Mouse (Mus musculus) heart, adult 2 months (tissue): ENCODE measurements around the gene Zbtb40. TPM values are rescaled to one million over a fixed set of nuclear protein-coding genes. Genes with fewer than 3 reads are reported as not detected.

Experiments used
- DNase-seq, 2 experiments: peaks; one replicate each; pipeline ENCODE4 v3.0.0; 2021
- H3K27ac ChIP-seq: fragments of 200-600 bp; 2 replicates; pipeline ENCODE4 v1.8.1; 2022
- H3K27me3 ChIP-seq: fragments of 200-500 bp; 2 replicates; pipeline ENCODE4 v1.6.1; 2012; ENCODE audit warnings: mild to moderate bottlenecking, low read length, inconsistent platforms, mixed read lengths; ENCODE audit not compliant: control insufficient read depth, insufficient read depth
- H3K36me3 ChIP-seq: fragments of 200-500 bp; 2 replicates; pipeline ENCODE4 v1.6.1; 2012; ENCODE audit warnings: low read length, inconsistent platforms; ENCODE audit not compliant: control insufficient read depth, insufficient read depth
- H3K4me1 ChIP-seq: fragments of 200-500 bp; 2 replicates; pipeline ENCODE4 v1.6.1; 2011; ENCODE audit warnings: low read length; ENCODE audit not compliant: control insufficient read depth, insufficient read depth
- H3K4me3 ChIP-seq: fragments of 200-600 bp; 2 replicates; pipeline ENCODE4 v1.8.1; 2022
- H3K79me2 ChIP-seq: fragments of 200-500 bp; replicated peaks from 2 replicates; pipeline ENCODE4 v1.6.1; 2012; ENCODE audit warnings: mild to moderate bottlenecking, inconsistent platforms, low read length, moderate library complexity, mixed read lengths; ENCODE audit not compliant: control insufficient read depth, insufficient read depth
- H3K9ac ChIP-seq: fragments of 200-500 bp; 2 replicates; pipeline ENCODE4 v1.6.1; 2012; ENCODE audit warnings: low read depth, mild to moderate bottlenecking, control low read depth, inconsistent platforms, low read length, mixed read lengths
- CTCF ChIP-seq: fragments of 200-600 bp; IDR thresholded peaks from 2 replicates; pipeline ENCODE4 v1.8.1; 2022; ENCODE audit warnings: antibody characterized with exemption, mild to moderate bottlenecking, moderate library complexity
- EP300 ChIP-seq: fragments of 200-500 bp; IDR thresholded peaks from 2 replicates; pipeline ENCODE4 v1.6.1; 2011; ENCODE audit warnings: low read depth, low read length, control low read depth; ENCODE audit not compliant: insufficient read depth
- POLR2A ChIP-seq: fragments of 200-500 bp; IDR thresholded peaks from 2 replicates; pipeline ENCODE4 v1.6.1; 2011; ENCODE audit warnings: mild to moderate bottlenecking, low read depth, low read length, control low read depth; ENCODE audit not compliant: insufficient read depth
- WGBS: fragments of 180-500 bp; shearing (Covaris S2); methylation state at CpG from one replicate; pipeline ENCODE4 v1.1.7; 2018; 5-methylcytosine and 5-hydroxymethylcytosine counted together
- intact Hi-C: fragments of 180-260 bp; cut with DNase I; formaldehyde crosslinking; loops from one replicate; pipeline ENCODE4 v1.15.1; 2025
- polyA plus RNA-seq: library from polyadenylated mRNA; depleted of rRNA; stranded (reverse); fragments of >200 nt; gene quantifications from 2 replicates; pipeline ENCODE4 v1.2.3, GENCODE M21; 2012
- total RNA-seq, 2 experiments: library from RNA; stranded (reverse); gene quantifications; 2 replicates each; pipeline ENCODE4 v1.2.3; 2021

Gene Zbtb40
- total and polyA plus RNA-seq, 3 experiments = 5.6 to 8.0 (median 7.3) TPM

DNA sequence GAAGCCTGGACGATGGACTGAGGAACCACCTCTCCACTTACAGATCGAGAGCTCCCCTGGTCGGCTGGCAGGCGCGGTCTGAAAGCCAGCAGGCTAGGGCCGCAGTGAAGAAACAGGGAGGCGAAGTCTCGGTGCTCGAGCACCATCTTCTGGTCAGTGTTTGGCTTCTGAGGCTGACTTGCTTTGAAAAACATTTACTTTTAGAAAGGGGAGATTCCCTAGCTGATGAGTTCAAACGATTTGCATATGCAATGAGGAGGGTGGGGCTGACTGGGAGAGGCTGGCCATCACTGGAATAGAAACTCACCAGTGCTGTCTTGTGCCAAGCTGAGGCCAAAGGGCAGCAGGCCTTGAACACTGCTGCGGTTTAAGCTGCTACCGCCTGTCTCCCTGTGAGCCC is 67.3 kb downstream of the Zbtb40 start:
- intact Hi-C loops = loop anchor here (5.0 kb wide), 1 partner anchor 74 kb away; no protein-coding TSS in a partner anchor
- H3K79me2 ChIP-seq = no peaks in the 10 kb centered on the region
- no peak overlapping the region for H3K9ac ChIP-seq
- no peaks in the 10 kb centered on the region for H3K36me3 ChIP-seq
- no peaks in the 10 kb centered on the region for H3K4me1 ChIP-seq
- no peaks in the 10 kb centered on the region for H3K27me3 ChIP-seq
- DNase-seq = no peak
- no peak overlapping the region for H3K27ac ChIP-seq
- TF ChIP-seq POLR2A (no peak), CTCF (peak; percentile 55)
- H3K4me3 ChIP-seq = no peak overlapping the region
- 27% methylated on average over 12 of the region's 12 CpGs for WGBS

DNA sequence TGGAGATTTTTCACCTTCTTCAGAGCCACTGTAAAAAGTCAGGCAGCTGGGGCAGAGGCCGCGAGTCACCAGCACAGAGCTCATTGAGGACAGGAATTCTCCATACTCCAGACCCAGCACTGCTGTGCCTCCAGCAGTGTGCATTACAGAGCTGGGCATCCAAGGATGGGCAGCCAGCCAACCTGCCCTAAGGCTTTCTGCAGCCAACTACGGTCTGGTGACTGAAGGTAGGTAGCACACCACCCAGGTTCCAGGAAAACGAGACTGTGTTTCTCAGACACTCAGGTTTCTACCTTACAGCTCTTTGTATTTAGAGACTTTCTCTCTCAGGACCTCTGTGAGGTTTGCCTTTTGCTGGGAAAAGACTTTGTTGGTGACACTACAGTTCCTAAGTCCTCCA is 67.7 kb downstream of the Zbtb40 start:
- 83% methylated on average over 4 of the region's 4 CpGs for WGBS
- intact Hi-C loops = loop anchor here (5.0 kb wide), 1 partner anchor 74 kb away; no protein-coding TSS in a partner anchor
- Histone ChIP-seq H3K27ac (no peak overlapping the region), H3K4me1 (no peaks in the 10 kb centered on the region), H3K4me3 (no peak overlapping the region), H3K79me2 (no peaks in the 10 kb centered on the region), H3K27me3 (no peaks in the 10 kb centered on the region), H3K9ac (no peak overlapping the region), H3K36me3 (no peaks in the 10 kb centered on the region)
- DNase-seq = no peak
- TF ChIP-seq EP300 (no peak), CTCF (no peak), POLR2A (no peak)

DNA sequence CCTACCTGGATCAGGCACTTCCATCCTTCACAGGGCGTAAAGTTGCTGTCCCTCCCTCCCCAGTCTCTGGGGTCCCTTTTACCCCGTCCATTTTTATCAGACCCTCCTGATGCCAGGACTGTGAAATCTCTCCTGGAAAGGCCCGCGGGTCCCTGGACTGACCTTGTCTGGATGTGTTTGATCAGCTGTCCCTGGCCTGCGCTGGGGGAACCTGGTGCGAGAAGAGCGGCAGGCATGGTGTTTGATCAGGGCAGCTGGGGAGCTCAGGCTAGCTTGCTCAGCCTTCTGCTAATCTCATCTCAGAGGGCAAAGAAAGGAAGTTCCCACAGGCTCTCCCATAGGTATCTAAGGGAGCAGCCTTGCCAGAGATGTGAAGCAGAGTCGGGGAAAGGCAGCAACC is 71.4 kb downstream of the Zbtb40 start:
- WGBS = 43% methylated on average over 8 of the region's 8 CpGs
- DNase-seq = no peak
- H3K79me2 ChIP-seq = no peaks in the 10 kb centered on the region
- no peak for TF ChIP-seq POLR2A
- TF ChIP-seq CTCF = no peak
- TF ChIP-seq EP300 = no peak
- H3K9ac ChIP-seq = no peak overlapping the region
- no peaks in the 10 kb centered on the region for H3K27me3 ChIP-seq
- intact Hi-C loops = no loop called here
- no peak overlapping the region for H3K27ac ChIP-seq
- no peak overlapping the region for H3K4me3 ChIP-seq
- H3K36me3 ChIP-seq = no peaks in the 10 kb centered on the region
- no peaks in the 10 kb centered on the region for H3K4me1 ChIP-seq

DNA sequence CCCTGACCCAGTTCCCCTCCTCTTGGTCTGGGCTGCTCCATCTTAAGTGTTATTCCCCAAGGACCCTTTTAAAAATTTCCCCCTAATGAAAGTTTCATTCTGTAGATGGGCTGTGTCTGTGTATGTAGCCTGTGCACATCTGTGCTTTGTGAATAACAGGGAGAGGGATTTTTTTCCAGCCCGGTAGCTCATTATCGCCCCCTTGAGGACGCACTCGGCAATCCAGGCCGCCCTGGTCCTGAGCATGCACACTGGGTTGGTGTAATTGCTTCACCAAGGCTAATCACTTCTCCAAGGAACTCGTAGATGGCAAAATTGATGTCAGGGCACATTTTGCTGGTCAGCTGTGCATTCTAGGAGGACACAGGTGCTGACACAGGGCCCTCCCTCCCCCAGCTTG is 77.7 kb downstream of the Zbtb40 start:
- no peak overlapping the region for H3K4me3 ChIP-seq
- intact Hi-C loops = no loop called here
- 9% methylated on average over 6 of the region's 6 CpGs for WGBS
- H3K4me1 ChIP-seq = no peaks in the 10 kb centered on the region
- peak; percentile 67 for TF ChIP-seq CTCF
- TF ChIP-seq POLR2A = no peak
- no peak for TF ChIP-seq EP300
- peak; percentile 15 to 35 for DNase-seq
- no peak overlapping the region for H3K9ac ChIP-seq
- no peaks in the 10 kb centered on the region; the same call in 1 of the 2 replicates for H3K27me3 ChIP-seq
- H3K27ac ChIP-seq = no peak overlapping the region
- no peaks in the 10 kb centered on the region for H3K79me2 ChIP-seq
- no peaks in the 10 kb centered on the region for H3K36me3 ChIP-seq

DNA sequence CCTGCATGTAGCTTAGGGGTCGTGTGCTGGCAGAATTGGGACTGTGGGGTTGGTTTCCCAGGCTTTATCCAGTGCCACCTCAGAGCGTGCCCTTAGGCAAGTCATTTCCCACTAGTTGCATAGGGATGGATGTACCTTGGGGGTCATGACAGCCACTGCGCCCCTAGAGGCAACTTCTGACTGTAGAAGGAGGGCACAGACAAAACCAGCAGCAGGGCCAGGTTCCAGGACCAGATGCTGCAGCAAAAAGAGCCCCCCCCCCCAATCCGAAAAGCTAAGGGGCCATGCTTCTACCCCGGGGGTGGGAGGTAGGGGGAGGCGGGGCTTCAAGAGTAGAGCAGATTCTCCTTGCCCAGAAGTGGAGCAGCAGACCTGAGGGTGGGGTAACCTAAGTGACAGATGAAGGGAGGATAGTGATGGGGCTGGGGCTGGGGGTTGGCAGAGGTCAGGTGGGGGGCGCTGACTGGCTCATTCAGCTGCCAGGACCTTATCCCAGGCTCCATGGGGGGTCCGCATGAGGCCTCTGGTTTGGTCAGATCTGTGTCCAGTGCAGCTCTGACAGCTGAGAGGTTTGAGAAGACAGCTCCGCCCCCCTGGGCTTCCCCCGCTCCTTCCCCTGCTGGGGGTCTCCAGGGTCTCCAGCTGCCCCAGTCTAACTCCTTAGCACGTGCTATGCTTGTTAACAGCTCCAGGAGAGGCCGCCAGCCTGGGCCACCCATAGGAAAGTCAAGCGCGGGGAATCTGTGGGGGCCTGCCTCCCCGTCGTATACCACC is 78.9 kb downstream of the Zbtb40 start:
- 28% methylated on average over 16 of the region's 16 CpGs for WGBS
- DNase-seq = no peak

DNA sequence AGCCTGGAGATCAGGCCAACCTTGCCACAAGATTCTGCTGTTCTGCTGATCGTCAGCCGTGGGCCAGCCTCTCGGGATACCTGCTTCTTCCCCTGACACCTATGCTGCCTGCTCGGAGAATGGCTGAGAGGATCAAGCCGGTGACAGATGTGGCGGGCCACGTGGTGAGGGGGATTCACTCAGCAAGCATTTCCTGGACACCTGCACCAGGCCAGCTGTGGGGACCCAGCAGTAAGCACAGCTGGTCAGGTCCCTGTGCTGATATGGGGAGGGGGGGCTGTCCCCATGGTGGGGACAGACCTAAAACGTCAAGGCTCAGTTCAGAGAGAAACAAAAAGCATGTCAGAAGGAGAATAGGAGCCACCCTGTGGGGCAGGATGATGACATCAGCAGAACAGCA is 79.5 kb downstream of the Zbtb40 start:
- H3K27me3 ChIP-seq = no peaks in the 10 kb centered on the region; the same call in 1 of the 2 replicates
- no peaks in the 10 kb centered on the region for H3K36me3 ChIP-seq
- H3K4me1 ChIP-seq = no peaks in the 10 kb centered on the region
- DNase-seq = no peak
- H3K27ac ChIP-seq = no peak overlapping the region
- H3K9ac ChIP-seq = no peak overlapping the region
- intact Hi-C loops = no loop called here
- H3K4me3 ChIP-seq = no peak overlapping the region
- no peak for TF ChIP-seq CTCF
- no peak for TF ChIP-seq POLR2A
- 43% methylated on average over 8 of the region's 8 CpGs for WGBS
- no peaks in the 10 kb centered on the region for H3K79me2 ChIP-seq

More for the DNA sequence above, 78.9 kb downstream of the Zbtb40 start:
- Histone ChIP-seq H3K4me3 (no peak overlapping the region), H3K9ac (no peak overlapping the region), H3K36me3 (no peaks in the 10 kb centered on the region), H3K4me1 (no peaks in the 10 kb centered on the region), H3K27me3 (no peaks in the 10 kb centered on the region; the same call in 1 of the 2 replicates), H3K27ac (no peak overlapping the region), H3K79me2 (no peaks in the 10 kb centered on the region)
- TF ChIP-seq CTCF (no peak), EP300 (no peak), POLR2A (no peak)
- intact Hi-C loops = no loop called here
